Mouse (Mus musculus): ENCODE measurements around the gene 4933434E20Rik. TPM values are rescaled to one million over a fixed set of nuclear protein-coding genes. Genes with fewer than 3 reads are reported as not detected.

The 4933434E20Rik gene
- 126 TPM for polyA plus RNA-seq (2015; fragmentation: Illumina TruSeq; extraction: RNeasy Lipid Tissue Mini Kit (QIAGEN cat#74804); ENCODE audit: low read depth, low replicate concordance)

DNA sequence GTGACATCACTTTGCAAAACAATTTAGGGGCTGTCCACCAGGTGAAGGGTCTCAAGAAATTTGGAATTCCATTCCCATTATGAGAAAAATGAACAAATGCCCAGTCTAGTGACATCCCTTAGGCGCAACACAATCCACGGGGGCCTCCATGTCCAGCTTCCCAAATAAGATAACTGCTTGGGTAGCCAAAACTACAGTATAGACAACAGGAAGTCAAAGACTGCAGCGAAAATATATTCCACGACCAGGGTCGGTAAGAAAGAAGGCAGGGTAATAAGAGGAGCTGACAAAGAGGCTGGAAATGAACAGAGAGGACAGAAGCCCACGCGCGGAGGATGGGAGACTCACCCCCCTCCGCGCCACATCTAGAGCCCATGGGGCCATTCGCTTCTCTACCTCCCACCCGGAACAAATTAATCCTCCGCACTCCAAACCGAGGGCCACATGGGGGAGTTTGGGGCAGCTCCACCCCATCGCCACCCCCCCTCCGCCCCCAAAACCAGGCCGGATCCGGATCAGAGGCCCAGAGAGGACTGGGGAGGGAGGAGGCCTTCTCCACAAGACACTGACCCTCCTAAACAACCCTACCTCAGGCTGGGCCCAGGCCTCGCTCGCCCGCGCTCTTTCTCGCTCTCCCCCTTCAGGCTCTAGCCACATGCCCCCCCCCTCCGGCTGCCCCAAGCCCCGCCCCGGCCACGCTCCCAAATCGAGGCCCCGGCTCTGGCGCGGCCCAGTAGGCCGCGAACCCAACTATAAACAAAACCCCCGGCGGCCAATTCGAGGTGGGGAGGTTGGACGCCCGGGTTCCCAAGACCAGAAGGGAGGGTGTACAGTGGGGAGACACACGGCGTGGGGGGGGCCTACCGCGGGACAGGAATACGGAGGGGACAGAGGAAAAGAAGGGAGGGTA is at the start of gene 4933434E20Rik:
4933434E20Rik (plus strand) TSS at position 196 of the 910 bp plus-strand sequence.

DNA sequence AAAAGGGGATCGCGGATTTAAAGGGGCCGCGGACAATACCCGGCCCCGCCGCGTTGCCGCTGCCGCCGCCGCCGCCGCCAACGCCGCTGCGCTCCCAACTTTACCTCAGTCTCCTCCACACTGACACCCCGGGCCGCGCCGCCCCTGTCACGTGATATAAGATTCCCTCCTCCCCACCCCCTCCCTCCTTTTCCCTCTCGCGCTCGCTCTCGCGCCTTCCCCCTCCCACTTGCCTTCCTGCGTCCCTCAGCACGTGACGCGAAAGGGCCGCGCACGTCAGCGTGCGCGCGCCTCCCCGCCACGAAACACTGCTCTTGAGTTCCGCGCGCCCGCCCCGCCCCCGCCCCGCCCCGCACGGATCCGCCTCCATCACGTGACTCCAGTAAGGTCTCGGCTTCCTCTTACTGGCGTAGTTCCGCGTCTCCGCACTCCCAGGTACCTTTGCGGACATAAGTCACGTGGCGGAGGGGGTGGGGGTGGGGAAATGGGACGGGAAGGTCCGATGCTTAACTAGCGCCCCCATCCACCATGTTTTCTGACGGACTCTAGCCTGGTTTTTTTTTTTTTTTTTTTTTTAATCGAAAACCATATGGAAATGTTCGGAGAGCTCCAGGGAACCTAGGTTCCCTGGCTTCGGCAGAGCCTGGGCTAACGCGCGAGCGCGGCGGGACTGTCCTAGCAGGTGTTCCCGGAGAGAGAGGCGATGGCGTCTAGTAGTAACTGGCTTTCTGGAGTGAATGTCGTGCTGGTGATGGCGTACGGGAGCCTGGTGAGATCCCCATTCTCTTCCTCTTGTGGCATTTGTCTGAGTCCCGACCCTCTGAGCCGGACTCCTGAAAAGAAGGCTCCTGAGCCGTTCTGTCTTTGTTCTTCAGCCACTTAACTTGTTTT is 1.2 kb downstream of the 4933434E20Rik start, which contains the start of gene Ubap2l:
Ubap2l (minus strand) TSS at position 278 of the 891 bp plus-strand sequence.

DNA sequence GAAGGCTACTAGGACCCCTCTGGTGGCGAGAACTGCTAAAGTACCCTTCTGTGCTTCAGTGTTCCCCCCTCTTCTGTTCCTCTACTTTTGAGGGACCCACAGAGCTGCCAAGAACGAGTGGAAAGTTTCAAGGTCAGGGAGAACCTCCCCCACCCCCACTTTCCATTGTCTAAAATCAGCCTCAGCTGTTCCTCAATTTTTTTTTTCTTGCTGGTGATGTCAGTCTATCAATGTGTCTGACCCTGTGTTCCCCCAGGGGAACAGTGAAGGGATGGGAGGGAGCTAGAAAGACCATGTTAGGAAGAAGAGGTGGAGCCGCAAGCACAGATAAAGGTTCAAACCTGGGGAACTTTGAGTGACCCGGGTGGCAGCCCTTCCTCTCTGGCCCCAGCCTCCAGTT is 20.9 kb downstream of the 4933434E20Rik start, which contains the start of gene Tpm3:
Tpm3 (plus strand) TSS at position 356 of the 400 bp plus-strand sequence.

GRCm38 (mm10) chr3:90103938-90104337 is 52.5 kb downstream of the 4933434E20Rik start, which contains the start of gene Nup210l:
TSS of gene Nup210l (plus strand) at chr3:90104132.

Other genes with a start within 250 kb of the 4933434E20Rik start
- 2.6 TPM for gene She, start 220.3 kb upstream of the 4933434E20Rik start, polyA plus RNA-seq (2015; fragmentation: Illumina TruSeq; extraction: RNeasy Lipid Tissue Mini Kit (QIAGEN cat#74804); ENCODE audit: low read depth, low replicate concordance)
- 2.0 TPM for gene Il6ra, start 138.4 kb upstream of the 4933434E20Rik start, polyA plus RNA-seq (2015; fragmentation: Illumina TruSeq; extraction: RNeasy Lipid Tissue Mini Kit (QIAGEN cat#74804); ENCODE audit: low read depth, low replicate concordance)
- gene Atp8b2, start 88.1 kb upstream of the 4933434E20Rik start, polyA plus RNA-seq (2015; fragmentation: Illumina TruSeq; extraction: RNeasy Lipid Tissue Mini Kit (QIAGEN cat#74804); ENCODE audit: low read depth, low replicate concordance): 49.7 TPM
- 125 TPM for gene Hax1, start 52.9 kb upstream of the 4933434E20Rik start, polyA plus RNA-seq (2015; fragmentation: Illumina TruSeq; extraction: RNeasy Lipid Tissue Mini Kit (QIAGEN cat#74804); ENCODE audit: low read depth, low replicate concordance)
- 73.2 TPM for gene Ubap2l, start 992 bp downstream of the 4933434E20Rik start, polyA plus RNA-seq (2015; fragmentation: Illumina TruSeq; extraction: RNeasy Lipid Tissue Mini Kit (QIAGEN cat#74804); ENCODE audit: low read depth, low replicate concordance)
- 200 TPM for gene Tpm3, start 21.0 kb downstream of the 4933434E20Rik start, polyA plus RNA-seq (2015; fragmentation: Illumina TruSeq; extraction: RNeasy Lipid Tissue Mini Kit (QIAGEN cat#74804); ENCODE audit: low read depth, low replicate concordance)
- gene Nup210l, start 52.5 kb downstream of the 4933434E20Rik start, polyA plus RNA-seq (2015; fragmentation: Illumina TruSeq; extraction: RNeasy Lipid Tissue Mini Kit (QIAGEN cat#74804); ENCODE audit: low read depth, low replicate concordance): 0.12 TPM
- gene Rps27, start 162.0 kb downstream of the 4933434E20Rik start, polyA plus RNA-seq (2015; fragmentation: Illumina TruSeq; extraction: RNeasy Lipid Tissue Mini Kit (QIAGEN cat#74804); ENCODE audit: low read depth, low replicate concordance): 2,748 TPM
- gene Rab13, start 162.1 kb downstream of the 4933434E20Rik start, polyA plus RNA-seq (2015; fragmentation: Illumina TruSeq; extraction: RNeasy Lipid Tissue Mini Kit (QIAGEN cat#74804); ENCODE audit: low read depth, low replicate concordance): 11.1 TPM
- 74.3 TPM for gene Jtb, start 180.0 kb downstream of the 4933434E20Rik start, polyA plus RNA-seq (2015; fragmentation: Illumina TruSeq; extraction: RNeasy Lipid Tissue Mini Kit (QIAGEN cat#74804); ENCODE audit: low read depth, low replicate concordance)
- gene Creb3l4, start 191.9 kb downstream of the 4933434E20Rik start, polyA plus RNA-seq (2015; fragmentation: Illumina TruSeq; extraction: RNeasy Lipid Tissue Mini Kit (QIAGEN cat#74804); ENCODE audit: low read depth, low replicate concordance): 0.43 TPM
- gene Slc39a1, start 196.5 kb downstream of the 4933434E20Rik start, polyA plus RNA-seq (2015; fragmentation: Illumina TruSeq; extraction: RNeasy Lipid Tissue Mini Kit (QIAGEN cat#74804); ENCODE audit: low read depth, low replicate concordance): 38.5 TPM
- gene Crtc2, start 202.5 kb downstream of the 4933434E20Rik start, polyA plus RNA-seq (2015; fragmentation: Illumina TruSeq; extraction: RNeasy Lipid Tissue Mini Kit (QIAGEN cat#74804); ENCODE audit: low read depth, low replicate concordance): 26.1 TPM
- 19.6 TPM for gene Dennd4b, start 213.5 kb downstream of the 4933434E20Rik start, polyA plus RNA-seq (2015; fragmentation: Illumina TruSeq; extraction: RNeasy Lipid Tissue Mini Kit (QIAGEN cat#74804); ENCODE audit: low read depth, low replicate concordance)
- 30.8 TPM for gene Gatad2b, start 241.5 kb downstream of the 4933434E20Rik start, polyA plus RNA-seq (2015; fragmentation: Illumina TruSeq; extraction: RNeasy Lipid Tissue Mini Kit (QIAGEN cat#74804); ENCODE audit: low read depth, low replicate concordance)

Data from brain, adult 10 weeks (tissue).